Mouse (Mus musculus): ENCODE measurements at regions not wholly inside any gene's neighbourhood (a gene's known extent, or its start where the extent isn't known, plus 50 kb on each side); places are given as distances from the start of the nearest gene placed in this dataset.

- in situ Hi-C loops (cut with MboI, MseI), result no loop called here
Measured at GRCm38 (mm10) chr15:28081147-28081546, 55.5 kb upstream of the Trio start.

GRCm38 (mm10) chr15:28082411-28082810, 56.8 kb upstream of the Trio start:
- in situ Hi-C loops (cut with MboI, MseI), result no loop called here

GRCm38 (mm10) chr15:28105956-28106355, 80.3 kb upstream of the Trio start:
- in situ Hi-C loops (cut with MboI, MseI), result no loop called here

GRCm38 (mm10) chr15:28109916-28110315, 84.3 kb upstream of the Trio start:
- in situ Hi-C loops (cut with MboI, MseI), result no loop called here

GRCm38 (mm10) chr15:28113491-28113890, 87.8 kb upstream of the Trio start:
- in situ Hi-C loops (cut with MboI, MseI), result no loop called here

- in situ Hi-C loops (cut with MboI, MseI), result no loop called here
Measured at GRCm38 (mm10) chr15:28114180-28114747, 88.6 kb upstream of the Trio start.

GRCm38 (mm10) chr15:28126846-28127245, 76.7 kb upstream of the Dnah5 start:
- in situ Hi-C loops (cut with MboI, MseI), result loop anchor here (10.0 kb wide), 1 partner anchor 118 kb away; no protein-coding TSS in a partner anchor

- in situ Hi-C loops (cut with MboI, MseI), result loop anchor here (10.0 kb wide), 1 partner anchor 115 kb away; no protein-coding TSS in a partner anchor
Measured at GRCm38 (mm10) chr15:28129536-28129935, 74.0 kb upstream of the Dnah5 start.

- in situ Hi-C loops (cut with MboI, MseI), result no loop called here
Measured at GRCm38 (mm10) chr15:28131546-28131945, 72.0 kb upstream of the Dnah5 start.

- in situ Hi-C loops (cut with MboI, MseI), result no loop called here
Measured at GRCm38 (mm10) chr15:28133171-28133810, 70.3 kb upstream of the Dnah5 start.

GRCm38 (mm10) chr15:28134206-28134605, 69.3 kb upstream of the Dnah5 start:
- in situ Hi-C loops (cut with MboI, MseI), result no loop called here

- in situ Hi-C loops (cut with MboI, MseI), result no loop called here
Measured at GRCm38 (mm10) chr15:28138806-28139205, 64.7 kb upstream of the Dnah5 start.

- in situ Hi-C loops (cut with MboI, MseI), result no loop called here
Measured at GRCm38 (mm10) chr15:28140301-28140700, 63.3 kb upstream of the Dnah5 start.

GRCm38 (mm10) chr15:28141345-28141744, 62.2 kb upstream of the Dnah5 start:
- in situ Hi-C loops (cut with MboI, MseI), result no loop called here

GRCm38 (mm10) chr15:28144217-28144616, 59.3 kb upstream of the Dnah5 start:
- in situ Hi-C loops (cut with MboI, MseI), result no loop called here

GRCm38 (mm10) chr15:28144846-28145245, 58.7 kb upstream of the Dnah5 start:
- in situ Hi-C loops (cut with MboI, MseI), result no loop called here

- in situ Hi-C loops (cut with MboI, MseI), result no loop called here
Measured at GRCm38 (mm10) chr15:28151678-28152077, 51.9 kb upstream of the Dnah5 start.

All from T-helper 1 cell (primary cell).